Mouse (Mus musculus) duodenum, adult 2 months (tissue): ENCODE results near the gene Ypel3. TPM values are rescaled to one million over a fixed set of nuclear protein-coding genes. Genes with fewer than 3 reads are reported as not detected.

Experiments used
- polyA plus RNA-seq: library from polyadenylated mRNA; depleted of rRNA; stranded (reverse); fragments of >200 nt; gene quantifications from 2 replicates; pipeline ENCODE4 v1.2.3, GENCODE M21; 2012; ENCODE audit warnings: low replicate concordance; rRNA removed

Gene Ypel3
- polyA plus RNA-seq: 262 and 424 TPM in 2 replicates

GRCm38 (mm10) chr7:126776598-126777057, at the start of gene Ypel3:
TSS of gene Ypel3 (plus strand) at chr7:126776955.

GRCm38 (mm10) chr7:126759050-126759671, 17.6 kb upstream of the Ypel3 start, which contains the start of gene Mapk3:
TSS of gene Mapk3 (plus strand) at chr7:126759601.

GRCm38 (mm10) chr7:126766201-126766600, 10.6 kb upstream of the Ypel3 start, which contains the start of gene Gdpd3:
TSS of gene Gdpd3 (plus strand) at chr7:126766334.

GRCm38 (mm10) chr7:126780971-126781635, 4.3 kb downstream of the Ypel3 start, which contains the start of gene Tbx6:
TSS of gene Tbx6 (plus strand) at chr7:126781483.

GRCm38 (mm10) chr7:126791851-126792720, 15.3 kb downstream of the Ypel3 start, which contains the start of gene Ppp4c:
TSS of gene Ppp4c (minus strand) at chr7:126792496.

GRCm38 (mm10) chr7:126797411-126798126, 20.8 kb downstream of the Ypel3 start, which contains the start of gene Fam57b:
TSS of gene Fam57b (plus strand) at chr7:126797668.

Other genes starting within 250 kb of the Ypel3 start
- 45.2 and 60.5 TPM in 2 replicates for gene Eif3c, start 210.5 kb upstream of the Ypel3 start, polyA plus RNA-seq
- 2.4 and 4.9 TPM in 2 replicates for gene Apobr, start 192.0 kb upstream of the Ypel3 start, polyA plus RNA-seq
- 55.8 and 56.6 TPM in 2 replicates for gene Cln3, start 191.1 kb upstream of the Ypel3 start, polyA plus RNA-seq
- 0.12 and 1.1 TPM in 2 replicates for gene Il27, start 182.0 kb upstream of the Ypel3 start, polyA plus RNA-seq
- 4.9 and 28.0 TPM in 2 replicates for gene Nupr1, start 146.1 kb upstream of the Ypel3 start, polyA plus RNA-seq
- gene Sgf29, start 127.6 kb upstream of the Ypel3 start, polyA plus RNA-seq: 24.0 and 43.5 TPM in 2 replicates
- 4.1 and 9.7 TPM in 2 replicates for gene Sult1a1, start 100.5 kb upstream of the Ypel3 start, polyA plus RNA-seq
- 33.6 and 37.5 TPM in 2 replicates for gene Bola2, start 81.6 kb upstream of the Ypel3 start, polyA plus RNA-seq
- 13.1 and 17.4 TPM in 2 replicates for gene Slx1b, start 81.2 kb upstream of the Ypel3 start, polyA plus RNA-seq
- gene Coro1a, start 69.2 kb upstream of the Ypel3 start, polyA plus RNA-seq: 60.7 and 132 TPM in 2 replicates
- gene Mapk3, start 17.4 kb upstream of the Ypel3 start, polyA plus RNA-seq: 406 and 574 TPM in 2 replicates
- 8.1 and 8.2 TPM in 2 replicates for gene Gdpd3, start 10.6 kb upstream of the Ypel3 start, polyA plus RNA-seq
- gene Tbx6, start 4.5 kb downstream of the Ypel3 start, polyA plus RNA-seq: 2.1 and 3.5 TPM in 2 replicates
- 89.9 and 160 TPM in 2 replicates for gene Ppp4c, start 15.5 kb downstream of the Ypel3 start, polyA plus RNA-seq
- 5.2 TPM in 2 replicates for gene Fam57b, start 20.7 kb downstream of the Ypel3 start, polyA plus RNA-seq
- not detected in 2 replicates for gene 4930451I11Rik, start 54.7 kb downstream of the Ypel3 start, polyA plus RNA-seq
- 0.76 TPM in 1 of 2 replicates, not detected in the other for gene Doc2a, start 70.5 kb downstream of the Ypel3 start, polyA plus RNA-seq
- gene Hirip3, start 85.0 kb downstream of the Ypel3 start, polyA plus RNA-seq: 2.7 and 5.0 TPM in 2 replicates
- 44.3 and 46.4 TPM in 2 replicates for gene Ino80e, start 85.4 kb downstream of the Ypel3 start, polyA plus RNA-seq
- 70.4 and 83.1 TPM in 2 replicates for gene Taok2, start 107.7 kb downstream of the Ypel3 start, polyA plus RNA-seq
- 203 and 206 TPM in 2 replicates for gene Tmem219, start 146.0 kb downstream of the Ypel3 start, polyA plus RNA-seq
- 13.9 and 20.5 TPM in 2 replicates for gene Kctd13, start 151.9 kb downstream of the Ypel3 start, polyA plus RNA-seq
- 0.30 and 0.55 TPM in 2 replicates for gene Asphd1, start 172.6 kb downstream of the Ypel3 start, polyA plus RNA-seq
- 1.6 and 2.2 TPM in 2 replicates for gene Sez6l2, start 173.6 kb downstream of the Ypel3 start, polyA plus RNA-seq
- 215 and 466 TPM in 2 replicates for gene Cdipt, start 199.0 kb downstream of the Ypel3 start, polyA plus RNA-seq
- 0.09 and 0.42 TPM in 2 replicates for gene Cdiptos, start 199.1 kb downstream of the Ypel3 start, polyA plus RNA-seq
- 193 and 250 TPM in 2 replicates for gene Mvp, start 237.7 kb downstream of the Ypel3 start, polyA plus RNA-seq
- gene Pagr1b, start 239.5 kb downstream of the Ypel3 start, polyA plus RNA-seq: 2.4 TPM in 1 of 2 replicates, not detected in the other
- 1.5 TPM in 1 of 2 replicates, not detected in the other for gene Pagr1a, start 240.4 kb downstream of the Ypel3 start, polyA plus RNA-seq
- gene Gm42742, start 244.1 kb downstream of the Ypel3 start, polyA plus RNA-seq: 19.5 and 23.9 TPM in 2 replicates
- 4.2 and 5.7 TPM in 2 replicates for gene Prrt2, start 244.3 kb downstream of the Ypel3 start, polyA plus RNA-seq